Mouse (Mus musculus) MEL (cell line): Measurements from ENCODE around the gene Ywhah. TPM values are rescaled to one million over a fixed set of nuclear protein-coding genes. Genes with fewer than 3 reads are reported as not detected.
"Not testable (repeated sequence)": the region's sequence is repeated elsewhere in the genome, so short reads cannot be mapped to it uniquely, and the experiment has no call there.

Experiments used
- DNase-seq: peaks from one replicate; pipeline ENCODE4 v3.0.0; 2011; ENCODE audit warnings: low read depth, low spot score
- H3K27ac ChIP-seq: 2 replicates; pipeline ENCODE4 v1.5.1; 2012; ENCODE audit warnings: low read depth, mild to moderate bottlenecking, control low read depth, low read length, moderate library complexity; ENCODE audit not compliant: control insufficient read depth
- H3K27me3 ChIP-seq, 2 experiments: fragments of 150-350 bp in 1 of 2; sonication (generic) in 1 of 2; 2 replicates each; pipeline ENCODE4 v1.6.1; 2012; ENCODE audit warnings: low read length in 2 of 2, mild to moderate bottlenecking in 2 of 2, improper control_type of control experiment in 1 of 2, moderate library complexity in 1 of 2; ENCODE audit not compliant: insufficient read depth in 2 of 2, control insufficient read depth in 1 of 2
- H3K36me3 ChIP-seq, 2 experiments: 2 replicates each; pipeline ENCODE4 v1.6.1; 2012 to 2014; ENCODE audit warnings: low read length in 2 of 2, improper control_type of control experiment in 1 of 2, inconsistent platforms in 1 of 2, mild to moderate bottlenecking in 1 of 2; ENCODE audit not compliant: insufficient read depth in 2 of 2, control insufficient read depth in 1 of 2
- H3K4me1 ChIP-seq, 2 experiments: fragments of 150-350 bp in 1 of 2; sonication (generic) in 1 of 2; 2 replicates each; pipeline ENCODE4 v1.6.1; 2012; ENCODE audit warnings: low read length in 2 of 2, improper control_type of control experiment in 1 of 2, mild to moderate bottlenecking in 1 of 2; ENCODE audit not compliant: insufficient read depth in 2 of 2, control insufficient read depth in 1 of 2
- H3K4me3 ChIP-seq, 2 experiments: fragments of 150-350 bp in 1 of 2; sonication (generic) in 1 of 2; 2 replicates each; pipeline ENCODE4 v1.5.1; 2012; ENCODE audit warnings: low read depth in 2 of 2, low read length in 2 of 2, mild to moderate bottlenecking in 2 of 2, moderate library complexity in 2 of 2, control low read depth in 1 of 2, improper control_type of control experiment in 1 of 2; ENCODE audit not compliant: control insufficient read depth in 1 of 2, insufficient read depth in 1 of 2
- H3K79me2 ChIP-seq: 2 replicates; pipeline ENCODE4 v1.6.1; 2012; ENCODE audit warnings: mild to moderate bottlenecking, low read length, moderate library complexity; ENCODE audit not compliant: control insufficient read depth, poor library complexity, insufficient read depth
- H3K9ac ChIP-seq: 2 replicates; pipeline ENCODE4 v1.6.1; 2012; ENCODE audit warnings: low read depth, mild to moderate bottlenecking, control low read depth, low read length, moderate library complexity; ENCODE audit not compliant: control insufficient read depth, poor library complexity, severe bottlenecking
- H3K9me3 ChIP-seq: fragments of 150-350 bp; sonication (generic); replicated peaks from 2 replicates; pipeline ENCODE4 v1.6.1; 2012; ENCODE audit warnings: mild to moderate bottlenecking, low read length, improper control_type of control experiment, moderate library complexity; ENCODE audit not compliant: insufficient read depth
- BHLHE40 ChIP-seq: IDR thresholded peaks from 2 replicates; pipeline ENCODE4 v1.6.1; 2012; ENCODE audit warnings: low read depth, mild to moderate bottlenecking, inconsistent platforms, low read length, improper control_type of control experiment, borderline replicate concordance
- CHD1 ChIP-seq: IDR thresholded peaks from 2 replicates; pipeline ENCODE4 v1.6.1; 2012; ENCODE audit warnings: low read depth, mild to moderate bottlenecking, inconsistent platforms, low read length, improper control_type of control experiment
- CTCF ChIP-seq, 3 experiments: IDR thresholded peaks in 2 of 3; conservative IDR thresholded peaks in 1 of 3; 2 replicates each; pipeline ENCODE4 v1.5.1; 2011 to 2012; ENCODE audit warnings: low read length in 3 of 3, low read depth in 2 of 3, mild to moderate bottlenecking in 2 of 3, improper control_type of control experiment in 1 of 3, inconsistent platforms in 1 of 3, mixed read lengths in 1 of 3, moderate library complexity in 1 of 3; ENCODE audit not compliant: control insufficient read depth in 1 of 3, insufficient read depth in 1 of 3, poor library complexity in 1 of 3, severe bottlenecking in 1 of 3
- E2F4 ChIP-seq: IDR thresholded peaks from 2 replicates; pipeline ENCODE4 v1.6.1; 2011; ENCODE audit warnings: low read depth, low read length, improper control_type of control experiment, borderline replicate concordance
- JUND ChIP-seq: IDR thresholded peaks from 2 replicates; pipeline ENCODE4 v1.6.1; 2011; ENCODE audit warnings: low read depth, mild to moderate bottlenecking, improper control_type of control experiment, low read length
- MAX ChIP-seq: IDR thresholded peaks from 2 replicates; pipeline ENCODE4 v1.6.1; 2011; ENCODE audit warnings: low read length, improper control_type of control experiment
- MAZ ChIP-seq: IDR thresholded peaks from 2 replicates; pipeline ENCODE4 v1.6.1; 2012; ENCODE audit warnings: low read depth, mild to moderate bottlenecking, inconsistent platforms, low read length, improper control_type of control experiment
- MXI1 ChIP-seq: IDR thresholded peaks from 2 replicates; pipeline ENCODE4 v1.6.1; 2011; ENCODE audit warnings: mild to moderate bottlenecking, low read depth, low read length, improper control_type of control experiment
- MYB ChIP-seq: IDR thresholded peaks from 2 replicates; pipeline ENCODE4 v1.6.1; 2011; ENCODE audit warnings: mild to moderate bottlenecking, low read depth, low read length, improper control_type of control experiment
- NELFE ChIP-seq: IDR thresholded peaks from 2 replicates; pipeline ENCODE4 v1.6.1; 2011; ENCODE audit warnings: low read depth, low read length, improper control_type of control experiment
- POLR2AphosphoS2 ChIP-seq: IDR thresholded peaks from 2 replicates; pipeline ENCODE4 v1.6.1; 2011; ENCODE audit warnings: low read length, improper control_type of control experiment
- RAD21 ChIP-seq: IDR thresholded peaks from 2 replicates; pipeline ENCODE4 v1.6.1; 2011; ENCODE audit warnings: mild to moderate bottlenecking, low read depth, low read length, improper control_type of control experiment
- RCOR1 ChIP-seq: IDR thresholded peaks from 2 replicates; pipeline ENCODE4 v1.6.1; 2012; ENCODE audit warnings: low read depth, mild to moderate bottlenecking, inconsistent platforms, low read length, improper control_type of control experiment
- SIN3A ChIP-seq: IDR thresholded peaks from 2 replicates; pipeline ENCODE4 v1.6.1; 2012; ENCODE audit warnings: low read length, improper control_type of control experiment, inconsistent platforms
- SMC3 ChIP-seq: IDR thresholded peaks from 2 replicates; pipeline ENCODE4 v1.6.1; 2011; ENCODE audit warnings: low read depth, low read length, improper control_type of control experiment
- TBP ChIP-seq: IDR thresholded peaks from 2 replicates; pipeline ENCODE4 v1.8.0; 2011; ENCODE audit warnings: low read depth, low read length, improper control_type of control experiment
- TCF12 ChIP-seq: IDR thresholded peaks from 2 replicates; pipeline ENCODE4 v1.6.1; 2014; ENCODE audit warnings: low read depth, mild to moderate bottlenecking, inconsistent platforms, low read length, improper control_type of control experiment, moderate library complexity
- USF1 ChIP-seq: IDR thresholded peaks from 2 replicates; pipeline ENCODE4 v1.6.1; 2014; ENCODE audit warnings: low read depth, mild to moderate bottlenecking, inconsistent platforms, low read length, improper control_type of control experiment, moderate library complexity
- USF2 ChIP-seq, 2 experiments: IDR thresholded peaks; 2 replicates each; pipeline ENCODE4 v1.6.1; 2011 to 2012; ENCODE audit warnings: improper control_type of control experiment in 2 of 2, low read length in 2 of 2, borderline replicate concordance in 1 of 2, inconsistent platforms in 1 of 2, low read depth in 1 of 2, mild to moderate bottlenecking in 1 of 2; ENCODE audit not compliant: insufficient read depth in 1 of 2
- ZC3H11A ChIP-seq: IDR thresholded peaks from 2 replicates; pipeline ENCODE4 v1.6.1; 2012; ENCODE audit warnings: low read depth, mild to moderate bottlenecking, inconsistent platforms, low read length, improper control_type of control experiment
- ZKSCAN1 ChIP-seq: IDR thresholded peaks from 2 replicates; pipeline ENCODE4 v1.6.1; 2012; ENCODE audit warnings: low read depth, mild to moderate bottlenecking, inconsistent platforms, low read length, improper control_type of control experiment, moderate library complexity
- ZNF384 ChIP-seq: IDR thresholded peaks from 2 replicates; pipeline ENCODE4 v1.6.1; 2012; ENCODE audit warnings: low read depth, mild to moderate bottlenecking, inconsistent platforms, low read length, improper control_type of control experiment
- polyA plus RNA-seq, 2 experiments: library from polyadenylated mRNA; stranded (reverse) in 1 of 2; unstranded in 1 of 2; fragments of >175 nt in 1 of 2; fragments of >200 nt in 1 of 2; gene quantifications; 2 replicates each; pipeline versions ENCODE4 v1.2.1 to v1.2.4; 2012; ENCODE audit warnings: low replicate concordance in 2 of 2, low read depth in 1 of 2; ENCODE audit not compliant: insufficient read length in 2 of 2, insufficient read depth in 1 of 2, missing spikeins in 1 of 2
- total RNA-seq: library from RNA; depleted of rRNA; stranded (reverse); fragments of 300-350 nt; gene quantifications from 2 replicates; pipeline ENCODE4 v1.2.3, GENCODE M21; 2012

The Ywhah gene
- total and polyA plus RNA-seq, 3 experiments: 80.0 to 312 TPM; not detected in 1

GRCm38 (mm10) chr5:33038656-33039509 is 20.3 kb downstream of the Ywhah start (continued):
- no peak for TF ChIP-seq TCF12
- TF ChIP-seq CHD1: no peak
- TF ChIP-seq CTCF (IDR thresholded peaks at IDR 0.05 in 2 of 3, conservative IDR thresholded peaks at IDR 0.05 in 1 of 3; ENCODE audit: control insufficient read depth in 1 of 3, insufficient read depth in 1 of 3, low read depth in 2 of 3, low read length in 3 of 3, poor library complexity in 1 of 3, severe bottlenecking in 1 of 3): peak in 2 of 3 experiments; percentile 17 to 27; a peak in 3 of 6 replicates
- 0 out of 2 replicates have a peak, but pooled peaks have one; percentile 43 for TF ChIP-seq ZKSCAN1
- TF ChIP-seq RAD21: no peak
- TF ChIP-seq USF1: no peak
- peak; percentile 67 for TF ChIP-seq MAX
- TF ChIP-seq BHLHE40: 0 out of 2 replicates have a peak, but pooled peaks have one; percentile 24
- peak; percentile 87 for TF ChIP-seq RCOR1
- TF ChIP-seq MAZ: no peak
- no peak for TF ChIP-seq JUND
- TF ChIP-seq MYB: no peak
- TF ChIP-seq TBP: no peak; the same call in 1 of the 2 replicates

- H3K4me1 ChIP-seq: peaks cover 0 to 9% of the 10 kb centered on the region in 2 experiments; a peak in 1 of 4 replicates
- peak; percentile 91 for DNase-seq
- peak overlapping the region; percentile 65 for H3K9ac ChIP-seq
- peak overlapping the region; percentile 64 to 70 for H3K4me3 ChIP-seq
- no peak overlapping the region for H3K27ac ChIP-seq
- peaks cover 0 to 6% of the 10 kb centered on the region in 2 experiments; a peak in 2 of 4 replicates for H3K36me3 ChIP-seq
- H3K27me3 ChIP-seq: no peaks in the 10 kb centered on the region
- H3K79me2 ChIP-seq: no peaks in the 10 kb centered on the region
- TF ChIP-seq USF2 (IDR thresholded peaks at IDR 0.05; ENCODE audit: borderline replicate concordance in 1 of 2, insufficient read depth in 1 of 2, low read depth in 1 of 2, low read length in 2 of 2) (no peak), MYB (peak; percentile 60), POLR2AphosphoS2 (no peak), SMC3 (peak; percentile 79), SIN3A (peak; percentile 18; the same call in 1 of the 2 replicates), NELFE (peak; percentile 26; the same call in 1 of the 2 replicates), CTCF (IDR thresholded peaks at IDR 0.05 in 2 of 3, conservative IDR thresholded peaks at IDR 0.05 in 1 of 3; ENCODE audit: control insufficient read depth in 1 of 3, insufficient read depth in 1 of 3, low read depth in 2 of 3, low read length in 3 of 3, poor library complexity in 1 of 3, severe bottlenecking in 1 of 3) (peak; percentile 77 to 89 (median 86)), ZNF384 (peak; percentile 96), E2F4 (no peak), ZC3H11A (peak; percentile 51), MXI1 (peak; percentile 20; the same call in 1 of the 2 replicates), RAD21 (peak; percentile 84), TBP (peak; percentile 75; the same call in 1 of the 2 replicates)
- TF ChIP-seq, all 39 proteins: peak for 10
- no peaks in the 10 kb centered on the region for H3K9me3 ChIP-seq
Measured at GRCm38 (mm10) chr5:33039510-33039911, 20.9 kb downstream of the Ywhah start.

GRCm38 (mm10) chr5:33040735-33041134 is 22.1 kb downstream of the Ywhah start:
- not testable (repeated sequence) for H3K27me3 ChIP-seq, H3K4me1 ChIP-seq, H3K79me2 ChIP-seq, DNase-seq, H3K4me3 ChIP-seq, H3K36me3 ChIP-seq, H3K27ac ChIP-seq, H3K9ac ChIP-seq, H3K9me3 ChIP-seq
